Mouse (Mus musculus): ENCODE results near the gene Ror2. TPM values are rescaled to one million over a fixed set of nuclear protein-coding genes. Genes with fewer than 3 reads are reported as not detected.

The Ror2 gene
- total RNA-seq, 2 experiments from 2014 or later, result 0.40 to 0.41 TPM

- peak; percentile 43 for DNase-seq (ENCODE audit: low spot score)
Measured at GRCm38 (mm10) chr13:53275778-53276177, 10.1 kb downstream of the Ror2 start.

DNA sequence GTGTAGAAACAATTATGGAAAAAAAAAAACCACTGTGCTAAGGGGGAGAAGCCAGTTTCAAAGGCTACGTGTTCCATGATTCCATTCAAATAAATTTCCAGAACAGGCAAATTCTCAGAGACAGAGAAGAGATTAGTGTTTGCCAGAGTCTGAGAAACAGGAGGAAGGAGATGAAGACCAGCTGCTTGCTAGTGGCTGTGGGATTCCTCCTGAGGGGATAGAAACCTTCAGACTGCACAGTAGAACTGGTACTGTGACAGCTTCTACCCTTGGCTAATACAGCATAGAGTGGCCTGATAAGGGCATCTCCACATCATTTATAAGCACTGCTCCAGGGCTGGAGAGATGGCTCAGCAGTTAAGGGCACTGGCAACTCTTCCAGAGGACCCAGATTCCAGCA is 11.2 kb downstream of the Ror2 start:
- no peak for DNase-seq (ENCODE audit: low spot score)

GRCm38 (mm10) chr13:53271595-53271994 is 14.3 kb downstream of the Ror2 start:
- DNase-seq (ENCODE audit: low spot score), result no peak

GRCm38 (mm10) chr13:53270549-53270948 is 15.4 kb downstream of the Ror2 start:
- DNase-seq (ENCODE audit: low spot score), result no peak

GRCm38 (mm10) chr13:53268541-53268940 is 17.4 kb downstream of the Ror2 start:
- DNase-seq (ENCODE audit: low spot score), result no peak

DNA sequence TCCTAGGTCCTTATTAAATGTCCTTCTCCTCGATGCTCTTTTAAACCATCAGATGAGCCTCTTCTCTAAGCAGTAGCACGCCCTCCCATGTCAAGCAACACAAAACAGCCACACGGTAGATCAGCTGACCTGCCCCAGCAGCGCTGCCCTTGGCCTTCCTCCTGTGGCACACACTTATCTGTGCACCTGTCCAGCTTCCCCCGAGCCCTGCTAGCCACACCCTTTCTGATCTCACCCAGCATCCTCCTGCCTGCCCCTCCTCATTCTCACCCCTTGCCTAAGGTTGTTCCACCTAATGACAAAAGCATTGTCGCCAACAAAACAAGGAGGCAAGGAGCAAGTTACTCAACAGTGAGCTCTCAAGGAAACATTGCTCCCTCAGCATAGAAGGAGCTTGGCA is 18.1 kb downstream of the Ror2 start:
- no peak for DNase-seq (ENCODE audit: low spot score)

DNA sequence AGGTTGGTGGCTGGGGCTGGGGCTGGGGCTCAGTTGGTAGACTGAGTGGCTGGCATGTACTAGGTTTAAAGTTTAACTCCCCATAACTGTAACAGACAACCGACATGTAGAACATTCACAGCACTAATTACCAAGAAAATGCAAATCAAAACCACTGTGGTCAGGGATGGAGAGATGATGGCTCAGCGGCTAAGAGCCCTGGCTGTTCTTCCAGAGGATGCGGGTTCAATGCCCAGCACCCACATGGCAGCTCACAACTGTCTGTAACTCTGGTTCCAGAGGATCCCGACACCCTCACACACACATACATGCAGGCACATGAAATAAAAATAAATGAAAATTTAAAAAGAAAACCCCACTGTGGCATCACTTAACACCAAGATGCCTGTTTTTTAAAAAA is 18.8 kb downstream of the Ror2 start:
- DNase-seq (ENCODE audit: low spot score), result no peak

DNA sequence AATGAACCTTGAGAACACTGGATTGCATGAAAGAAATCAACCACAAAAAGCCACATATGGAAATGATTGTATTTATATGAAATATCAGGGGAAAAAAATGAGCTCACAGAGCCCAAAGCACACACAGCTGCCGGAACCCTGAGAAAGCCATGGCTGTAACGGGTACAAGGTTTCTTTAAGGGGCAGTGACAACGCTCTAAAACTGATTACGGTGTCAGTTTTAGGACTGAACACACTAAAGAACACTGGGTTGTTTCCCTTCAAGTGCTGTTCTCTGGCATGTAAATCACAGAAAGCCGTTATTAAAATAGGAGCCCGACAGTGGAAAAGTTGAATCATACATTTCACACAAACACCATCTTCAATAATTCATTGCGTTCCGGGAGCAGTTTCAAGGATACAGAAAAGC is 19.4 kb downstream of the Ror2 start:
- DNase-seq (ENCODE audit: low spot score), result no peak

GRCm38 (mm10) chr13:53264896-53265295 is 21.0 kb downstream of the Ror2 start:
- no peak for DNase-seq (ENCODE audit: low spot score)

DNA sequence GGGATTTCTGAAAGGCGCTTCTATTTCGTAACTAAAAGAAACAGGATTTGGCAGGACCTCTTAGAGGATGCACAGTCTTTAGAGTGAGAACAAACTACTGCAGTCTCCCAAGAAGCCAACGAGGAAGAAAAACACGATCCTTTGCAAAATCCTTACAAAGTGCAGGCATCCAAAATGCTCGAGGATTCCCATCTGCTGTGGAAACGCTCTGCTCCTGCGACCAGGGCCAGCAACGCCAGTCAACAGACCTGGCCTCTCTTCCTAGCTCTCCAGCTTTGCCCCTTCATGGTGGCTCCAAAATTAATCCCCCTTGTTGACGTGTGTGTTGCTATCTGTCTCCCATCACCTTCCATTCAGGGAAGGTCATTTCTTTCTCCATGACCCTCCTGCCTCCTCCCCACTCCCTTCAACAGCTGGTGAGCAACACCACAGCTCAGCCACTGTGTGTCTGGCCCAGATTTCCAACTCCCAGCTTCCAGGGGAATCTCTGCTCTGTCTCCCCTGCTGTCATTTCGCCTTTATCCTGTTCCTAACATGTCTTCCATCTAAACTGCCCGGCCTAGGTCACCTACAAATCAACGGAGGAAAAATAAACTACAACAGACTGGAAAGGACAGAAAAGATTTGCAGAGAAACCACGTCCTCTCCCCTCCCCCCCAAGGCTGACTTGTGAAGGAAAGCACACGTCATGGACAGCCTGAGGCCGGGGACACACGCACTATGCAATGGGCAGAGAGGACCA is 23.2 kb downstream of the Ror2 start:
- DNase-seq (ENCODE audit: low spot score), result peak; percentile 16

DNA sequence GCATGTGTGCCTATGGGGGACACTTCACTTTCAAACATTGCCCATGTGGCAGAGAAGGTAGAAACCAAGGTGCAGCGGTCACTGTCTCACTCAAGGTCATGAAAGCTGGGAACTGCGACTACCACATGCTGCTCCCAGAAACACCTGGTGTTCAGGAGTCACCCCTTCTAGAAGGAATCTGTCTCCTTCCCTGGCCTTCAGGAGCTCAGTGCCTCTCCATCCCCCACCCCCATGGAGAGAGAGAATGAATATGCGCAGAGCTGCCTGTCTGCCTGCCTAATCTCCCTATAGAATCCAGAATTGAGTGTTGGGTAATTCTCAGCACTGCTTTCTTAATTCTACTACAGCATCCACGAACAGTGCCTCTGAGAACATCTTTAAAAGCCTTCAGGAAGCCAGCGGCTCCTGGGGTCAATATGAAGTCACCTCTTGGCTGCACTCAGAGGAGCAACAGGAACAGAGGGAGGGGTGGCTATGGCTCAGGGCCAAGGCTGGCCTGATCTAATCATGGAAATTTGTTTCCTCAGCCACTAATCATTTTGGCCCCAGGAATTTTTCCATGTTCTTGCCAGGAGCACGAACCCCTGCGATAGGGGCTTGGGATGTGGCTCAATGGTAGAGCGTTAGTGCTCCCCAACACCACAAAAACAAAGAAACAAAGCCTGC is 24.7 kb downstream of the Ror2 start:
- DNase-seq (ENCODE audit: low spot score), result peak; percentile 82

DNA sequence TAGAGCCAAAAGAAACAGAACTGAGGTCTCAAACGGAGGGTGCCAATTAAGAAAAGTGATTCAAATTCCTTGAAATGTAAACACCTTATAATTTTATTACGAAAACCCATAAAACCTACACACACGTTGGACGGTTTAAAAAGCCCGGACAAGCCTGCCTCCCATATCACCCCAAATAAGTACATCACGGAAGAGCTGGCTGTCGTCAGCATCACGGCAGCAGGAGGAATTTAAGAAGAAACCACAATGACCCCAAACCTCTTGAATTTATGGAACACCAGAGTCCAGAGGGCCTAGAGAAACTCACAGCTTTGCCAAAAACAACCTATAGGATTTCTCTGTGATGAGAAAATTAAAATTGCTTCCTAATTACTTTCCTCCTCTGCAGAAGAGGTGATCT is 27.0 kb downstream of the Ror2 start:
- no peak for DNase-seq (ENCODE audit: low spot score)

DNA sequence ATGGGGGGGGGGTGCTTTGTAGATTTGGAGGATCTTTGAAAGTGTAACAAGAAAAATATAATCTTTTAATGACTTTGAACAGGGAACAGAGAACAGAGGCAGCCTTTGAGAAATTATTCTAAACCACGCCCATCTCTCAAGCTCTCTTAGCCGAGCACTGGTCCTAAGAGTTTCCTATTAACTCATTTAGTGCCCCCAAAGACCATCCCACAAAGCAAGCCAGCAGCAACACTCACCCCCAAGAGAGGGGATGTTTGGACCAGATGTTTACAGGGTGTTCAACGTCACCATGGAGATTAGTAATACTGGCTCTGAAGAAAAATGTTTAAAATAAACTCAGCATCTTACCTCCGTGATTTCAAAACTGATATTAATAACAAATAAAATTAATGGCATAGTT is 27.4 kb downstream of the Ror2 start:
- no peak for DNase-seq (ENCODE audit: low spot score)

DNA sequence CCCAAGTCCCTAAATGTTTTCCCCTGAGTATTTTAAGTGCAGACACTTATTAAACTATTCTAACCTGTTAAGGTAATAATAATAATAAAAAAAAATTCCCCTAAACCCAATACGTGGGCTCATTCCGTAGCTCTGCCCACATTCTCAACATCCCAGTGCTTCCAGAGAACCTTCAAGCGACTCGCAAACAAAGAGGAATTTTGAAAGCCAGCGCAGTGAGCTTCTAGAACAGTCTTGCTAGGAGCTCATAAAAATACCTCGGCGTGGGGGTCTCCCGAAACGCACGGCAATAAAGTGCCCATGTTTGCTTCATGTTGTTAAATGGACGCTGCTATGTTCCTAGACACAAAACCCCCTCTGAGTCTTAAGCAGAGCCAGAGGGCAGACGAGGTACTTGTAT is 32.7 kb downstream of the Ror2 start:
- DNase-seq (ENCODE audit: low spot score), result no peak

GRCm38 (mm10) chr13:53248586-53249401 is 37.1 kb downstream of the Ror2 start:
- no peak for DNase-seq (ENCODE audit: low spot score)

- DNase-seq (ENCODE audit: low spot score), result no peak
Measured at GRCm38 (mm10) chr13:53248080-53248479, 37.8 kb downstream of the Ror2 start.

- DNase-seq (ENCODE audit: low spot score), result no peak
Measured at GRCm38 (mm10) chr13:53247175-53247574, 38.7 kb downstream of the Ror2 start.

DNA sequence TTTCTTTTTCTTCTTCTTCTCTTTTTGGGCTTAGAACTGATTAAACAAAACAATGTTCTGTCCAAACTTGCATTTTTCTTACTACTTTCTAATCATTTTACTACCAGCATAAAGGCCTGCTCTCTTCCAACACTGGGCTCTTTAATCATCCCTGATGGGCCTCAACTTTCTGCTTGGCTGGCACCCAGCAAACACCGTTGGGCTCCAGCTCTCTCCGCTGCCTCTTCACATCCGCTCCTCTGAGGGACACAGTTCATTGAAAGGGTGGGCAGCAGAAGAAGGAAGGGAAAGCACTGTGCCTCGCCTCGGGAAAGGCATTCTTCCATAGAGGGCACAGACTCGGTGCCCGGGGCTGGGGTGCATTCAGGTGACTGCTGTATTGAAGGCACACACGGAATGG is 41.8 kb downstream of the Ror2 start:
- DNase-seq (ENCODE audit: low spot score), result no peak

GRCm38 (mm10) chr13:53237455-53237854 is 48.5 kb downstream of the Ror2 start:
- DNase-seq (ENCODE audit: low spot score), result no peak

DNA sequence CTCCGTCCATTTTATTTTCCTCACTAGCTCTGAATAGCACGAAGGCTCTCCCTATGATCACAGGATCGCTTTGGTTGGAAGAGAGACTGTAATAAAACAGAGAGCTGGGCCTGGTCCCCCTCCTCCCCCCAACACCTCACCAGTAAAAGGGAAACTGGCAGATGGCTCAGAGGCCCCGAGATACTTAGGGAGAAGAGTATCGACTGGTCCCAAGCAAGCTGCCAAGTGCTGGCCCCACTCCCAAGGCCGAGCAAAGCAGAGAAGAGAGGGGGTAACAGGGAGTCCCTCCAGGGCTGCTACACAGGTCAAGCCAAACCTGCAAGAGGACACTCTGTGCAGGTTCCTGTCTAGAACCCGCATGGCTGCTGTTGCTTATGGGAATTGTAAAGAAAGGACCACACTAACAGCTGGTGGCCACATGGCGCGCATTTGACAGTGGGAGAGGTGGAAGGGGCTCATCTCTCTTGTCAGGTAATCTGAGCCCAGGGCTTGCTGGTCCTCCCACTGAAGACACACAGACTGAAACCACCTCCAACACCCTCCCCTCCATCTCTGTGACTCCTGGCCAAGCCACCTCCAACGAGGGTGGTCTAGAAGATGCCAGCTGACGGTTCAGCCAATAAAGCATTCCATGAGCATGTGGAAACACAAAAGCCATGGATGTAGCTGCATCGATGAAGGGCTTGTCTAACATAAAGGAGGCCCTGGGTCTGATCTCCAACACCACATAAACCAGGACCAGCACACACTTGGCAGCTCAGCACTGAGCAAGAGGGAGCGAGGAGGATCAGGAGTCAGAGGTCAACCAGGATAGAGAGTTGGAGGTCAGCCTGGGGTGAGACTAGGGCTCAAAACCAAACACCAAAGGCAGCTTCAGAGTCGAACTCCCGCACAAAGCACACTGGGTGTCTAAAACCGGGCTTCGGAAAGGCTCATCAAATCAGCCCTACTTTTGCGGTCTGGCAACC is 49.2 kb downstream of the Ror2 start:
- no peak for DNase-seq (ENCODE audit: low spot score)

DNA sequence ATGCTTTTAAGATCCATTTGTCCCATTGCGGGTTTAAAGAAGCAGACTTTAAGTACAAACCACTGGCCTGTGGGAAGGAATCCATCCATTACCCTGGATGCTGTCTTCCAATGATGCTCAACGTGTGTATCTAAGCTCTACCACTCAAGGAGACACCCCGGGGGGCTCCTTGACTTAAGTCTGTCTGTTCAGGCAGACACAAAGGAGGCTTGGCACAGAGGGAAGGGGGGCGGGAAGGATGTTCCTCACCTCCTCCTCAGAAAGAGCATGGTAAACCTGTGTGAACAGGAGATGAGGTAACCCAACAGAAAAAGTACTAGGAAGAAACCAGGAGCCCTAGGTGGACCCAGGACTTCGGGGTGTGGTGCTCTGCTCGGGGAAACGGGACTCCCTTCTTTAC is 50.0 kb downstream of the Ror2 start:
- no peak for DNase-seq (ENCODE audit: low spot score)
